Mouse (Mus musculus) neural tube, embryonic 15.5 days (tissue): ENCODE data around the gene Pkn2. TPM values are rescaled to one million over a fixed set of nuclear protein-coding genes. Genes with fewer than 3 reads are reported as not detected.
A peak's percentile ranks its signal among the peaks of the same experiment; 100 is the strongest.

ENCODE experiments used
- ATAC-seq: fragments of 200-750 bp; cut with Nextera tagmentation; 2 replicates; pipeline ENCODE4 v1.8.0; 2017; ENCODE audit warnings: mild to moderate bottlenecking, moderate TSS enrichment, moderate library complexity; ENCODE audit not compliant: low FRiP score
- H3K27ac ChIP-seq: fragments of 300-500 bp; sonication (generic); replicated peaks from 2 replicates; pipeline ENCODE4 v1.5.1; 2015; ENCODE audit warnings: mild to moderate bottlenecking, inconsistent platforms
- H3K27me3 ChIP-seq: fragments of 300-500 bp; sonication (generic); replicated peaks from 2 replicates; pipeline ENCODE4 v1.6.1; 2015; ENCODE audit warnings: inconsistent platforms
- H3K36me3 ChIP-seq: fragments of 300-500 bp; sonication (generic); 2 replicates; pipeline ENCODE4 v1.6.1; 2015; ENCODE audit warnings: inconsistent platforms
- H3K4me1 ChIP-seq: fragments of 300-500 bp; sonication (generic); 2 replicates; pipeline ENCODE4 v1.6.1; 2015; ENCODE audit warnings: inconsistent platforms
- H3K4me2 ChIP-seq: fragments of 300-500 bp; sonication (generic); 2 replicates; pipeline ENCODE4 v1.6.1; 2015; ENCODE audit warnings: inconsistent platforms, mild to moderate bottlenecking, moderate library complexity
- H3K4me3 ChIP-seq: fragments of 300-500 bp; sonication (generic); replicated peaks from 2 replicates; pipeline ENCODE4 v1.5.1; 2015; ENCODE audit warnings: mild to moderate bottlenecking, inconsistent platforms
- H3K9ac ChIP-seq: fragments of 300-500 bp; sonication (generic); replicated peaks from 2 replicates; pipeline ENCODE4 v1.6.1; 2015; ENCODE audit warnings: mild to moderate bottlenecking, inconsistent platforms
- H3K9me3 ChIP-seq: fragments of 300-500 bp; sonication (generic); replicated peaks from 2 replicates; pipeline ENCODE4 v1.6.1; 2016; ENCODE audit warnings: inconsistent platforms
- WGBS: fragments of 180-500 bp; shearing (Covaris S2); methylation state at CpG from one replicate; pipeline ENCODE4 v1.1.7; 2015; ENCODE audit warnings: mixed read lengths; 5-methylcytosine and 5-hydroxymethylcytosine counted together
- polyA plus RNA-seq: library from polyadenylated mRNA; unstranded; fragments of >200 nt; fragmentation: Nextera tagmentation; extraction: Ambion mirVana; gene quantifications from 2 replicates; pipeline ENCODE4 v1.2.1, GENCODE M21; 2015

Gene Pkn2
- polyA plus RNA-seq: 21.7 and 24.6 TPM in 2 replicates

DNA sequence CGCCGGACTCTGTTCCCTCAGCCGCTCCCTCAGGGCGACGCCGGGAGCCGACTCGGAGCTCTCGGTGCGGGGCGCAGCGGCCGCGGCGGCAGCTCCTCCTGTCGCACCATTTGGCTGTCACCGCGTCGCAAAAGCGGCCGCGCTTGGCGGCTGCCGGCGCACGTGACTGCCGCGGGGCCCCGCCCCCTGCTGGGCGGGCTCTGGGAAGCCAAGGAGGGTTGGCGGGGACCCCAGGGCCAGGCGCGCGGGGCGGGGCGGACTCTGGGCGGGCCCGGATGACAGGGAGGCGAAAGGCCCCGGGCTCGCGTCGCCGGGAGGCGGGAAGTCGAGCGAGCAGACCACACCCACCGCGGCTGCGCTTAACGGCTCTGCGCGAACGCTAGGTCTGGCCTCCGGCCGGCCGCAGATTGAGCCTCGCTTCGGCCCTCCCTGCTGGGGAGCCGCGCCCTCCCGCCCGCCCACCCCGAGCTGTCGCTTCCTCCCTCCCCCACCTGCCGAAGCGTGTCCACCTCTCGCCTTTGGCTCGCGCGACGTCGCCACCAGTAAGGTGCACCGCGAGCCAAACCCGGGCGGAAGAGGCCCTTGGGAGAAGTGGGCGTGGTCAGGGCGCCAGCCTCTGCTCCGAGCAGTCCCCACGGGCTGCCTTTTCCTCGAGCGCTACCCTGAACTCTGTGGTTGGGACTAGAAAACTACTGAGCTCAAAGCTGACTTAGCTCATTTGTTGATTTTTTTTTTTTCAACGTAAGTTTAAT, at the start of gene Pkn2:
Gene Pkn2 (minus strand): TSS at position 133 of the 752 bp plus-strand sequence.
- H3K27ac ChIP-seq: peak within 1 kb of the TSS; percentile 93
- no peaks in the 10 kb centered on the region for H3K36me3 ChIP-seq
- H3K9me3 ChIP-seq: no peaks in the 10 kb centered on the region
- WGBS: under 1% methylated on average over 72 of the region's 84 CpGs
- H3K4me1 ChIP-seq: peaks cover 8% of the 10 kb centered on the region
- peak within 1 kb of the TSS; percentile 60 for H3K4me2 ChIP-seq
- peak; percentile 99 for ATAC-seq
- peak within 1 kb of the TSS; percentile 94 for H3K4me3 ChIP-seq
- H3K9ac ChIP-seq: peak within 1 kb of the TSS; percentile 97
- H3K27me3 ChIP-seq: no peaks in the 10 kb centered on the region

DNA sequence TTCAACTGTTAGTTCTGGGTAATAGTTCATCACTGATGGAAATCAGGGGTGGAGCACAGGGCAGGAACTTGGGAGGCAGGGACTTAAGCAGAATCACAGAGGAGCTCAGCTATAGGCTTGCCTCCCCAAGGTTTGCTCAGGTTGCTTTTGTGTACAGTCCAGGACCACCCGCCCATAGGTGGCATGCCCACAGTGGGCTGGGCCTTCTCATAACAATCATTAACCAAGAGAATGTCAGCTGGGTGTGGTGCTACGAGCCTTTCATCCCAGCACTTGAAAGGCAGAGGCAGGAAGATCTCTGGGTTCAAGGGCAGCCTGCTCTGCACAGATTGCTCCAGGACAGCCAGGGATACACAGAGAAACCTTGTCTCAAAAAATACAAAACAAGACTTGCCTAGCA, 48.1 kb upstream of the Pkn2 start:
- H3K4me3 ChIP-seq: no peak overlapping the region
- 80% methylated on average over 2 of the region's 2 CpGs for WGBS
- no peak overlapping the region for H3K4me2 ChIP-seq
- H3K9ac ChIP-seq: no peak overlapping the region
- 0 out of 2 replicates have a peak, but pooled peaks cover 4% of the 10 kb centered on the region for H3K4me1 ChIP-seq
- H3K9me3 ChIP-seq: no peaks in the 10 kb centered on the region
- ATAC-seq: no peak
- H3K27ac ChIP-seq: no peak overlapping the region
- H3K36me3 ChIP-seq: no peaks in the 10 kb centered on the region
- no peaks in the 10 kb centered on the region for H3K27me3 ChIP-seq

DNA sequence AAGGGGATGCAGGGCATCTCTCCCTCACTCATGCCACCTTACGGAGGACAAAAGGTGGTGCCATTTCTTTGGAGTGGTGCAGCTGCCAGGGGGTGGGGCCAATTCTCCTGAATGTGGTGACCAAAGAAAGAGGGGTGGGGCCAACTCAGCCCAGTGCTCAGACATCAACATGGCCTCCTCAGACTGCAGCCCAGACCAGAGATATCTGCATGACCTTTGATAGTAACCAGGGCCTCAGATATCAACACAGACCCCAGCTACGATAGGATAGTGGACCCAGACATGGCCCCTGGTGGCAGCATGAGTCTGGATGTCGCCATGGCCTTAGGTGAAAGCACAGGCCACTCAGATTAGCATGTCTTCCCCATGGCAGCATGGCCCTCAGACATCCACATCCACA, 45.5 kb upstream of the Pkn2 start:
- Histone ChIP-seq H3K27ac (no peak overlapping the region), H3K4me2 (no peak overlapping the region), H3K9me3 (no peaks in the 10 kb centered on the region), H3K27me3 (no peaks in the 10 kb centered on the region), H3K36me3 (no peaks in the 10 kb centered on the region), H3K9ac (no peak overlapping the region), H3K4me1 (no peaks in the 10 kb centered on the region), H3K4me3 (no peak overlapping the region)
- 89% methylated on average over 3 of the region's 3 CpGs for WGBS
- ATAC-seq: no peak

DNA sequence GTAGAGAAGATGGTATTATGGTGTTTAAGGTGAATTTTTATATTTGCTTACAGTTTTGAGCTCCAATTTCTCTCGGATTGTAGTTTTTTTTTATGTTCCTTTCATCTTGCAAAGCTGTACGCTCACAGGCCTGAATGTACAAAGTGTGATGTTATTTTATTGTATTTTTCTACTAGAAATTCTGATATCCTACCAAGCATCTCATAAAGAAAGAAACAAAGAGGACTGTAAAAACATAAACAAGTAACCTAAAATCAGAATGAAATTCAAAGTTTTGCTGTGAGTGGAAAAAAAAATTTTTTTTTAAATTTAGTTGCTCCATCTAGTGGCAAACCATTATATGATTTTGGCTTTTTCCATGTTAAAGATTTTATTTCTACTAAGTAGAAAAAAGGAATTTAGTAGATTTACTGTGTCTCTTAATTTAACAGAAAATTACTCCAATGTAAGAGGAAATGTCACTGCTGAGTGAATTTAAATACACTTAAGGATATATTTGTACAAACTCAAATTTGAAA, 43.1 kb upstream of the Pkn2 start:
- 87% methylated on average over 2 of the region's 2 CpGs for WGBS
- Histone ChIP-seq H3K9ac (no peak overlapping the region), H3K27me3 (no peaks in the 10 kb centered on the region), H3K36me3 (no peaks in the 10 kb centered on the region), H3K9me3 (no peaks in the 10 kb centered on the region), H3K4me2 (no peak overlapping the region), H3K4me1 (no peaks in the 10 kb centered on the region), H3K27ac (no peak overlapping the region), H3K4me3 (no peak overlapping the region)
- no peak for ATAC-seq

DNA sequence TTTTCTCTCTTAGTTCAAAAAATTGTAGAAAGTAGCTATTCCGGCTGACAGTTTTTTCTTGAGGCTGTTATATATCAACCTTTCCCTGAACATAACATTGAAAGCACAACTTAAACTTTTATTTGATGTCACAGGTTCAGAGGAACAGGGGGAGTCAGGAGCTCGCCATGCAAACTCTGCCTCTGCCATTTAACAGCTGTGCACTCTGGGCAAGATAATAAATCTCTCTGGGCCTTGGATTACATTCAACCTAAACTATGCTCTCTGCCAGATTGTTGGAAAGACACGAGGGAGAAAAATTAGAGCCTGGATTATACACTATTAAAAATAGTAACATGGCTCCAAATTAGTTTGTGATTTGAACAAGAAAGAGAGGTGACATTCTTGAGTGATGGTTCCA, 37.3 kb upstream of the Pkn2 start:
- no peak overlapping the region for H3K4me2 ChIP-seq
- no peak overlapping the region for H3K27ac ChIP-seq
- H3K27me3 ChIP-seq: no peaks in the 10 kb centered on the region
- no peaks in the 10 kb centered on the region for H3K4me1 ChIP-seq
- H3K36me3 ChIP-seq: no peaks in the 10 kb centered on the region
- WGBS: 42% methylated on average over 3 of the region's 3 CpGs
- no peaks in the 10 kb centered on the region for H3K9me3 ChIP-seq
- no peak overlapping the region for H3K4me3 ChIP-seq
- ATAC-seq: no peak
- no peak overlapping the region for H3K9ac ChIP-seq

DNA sequence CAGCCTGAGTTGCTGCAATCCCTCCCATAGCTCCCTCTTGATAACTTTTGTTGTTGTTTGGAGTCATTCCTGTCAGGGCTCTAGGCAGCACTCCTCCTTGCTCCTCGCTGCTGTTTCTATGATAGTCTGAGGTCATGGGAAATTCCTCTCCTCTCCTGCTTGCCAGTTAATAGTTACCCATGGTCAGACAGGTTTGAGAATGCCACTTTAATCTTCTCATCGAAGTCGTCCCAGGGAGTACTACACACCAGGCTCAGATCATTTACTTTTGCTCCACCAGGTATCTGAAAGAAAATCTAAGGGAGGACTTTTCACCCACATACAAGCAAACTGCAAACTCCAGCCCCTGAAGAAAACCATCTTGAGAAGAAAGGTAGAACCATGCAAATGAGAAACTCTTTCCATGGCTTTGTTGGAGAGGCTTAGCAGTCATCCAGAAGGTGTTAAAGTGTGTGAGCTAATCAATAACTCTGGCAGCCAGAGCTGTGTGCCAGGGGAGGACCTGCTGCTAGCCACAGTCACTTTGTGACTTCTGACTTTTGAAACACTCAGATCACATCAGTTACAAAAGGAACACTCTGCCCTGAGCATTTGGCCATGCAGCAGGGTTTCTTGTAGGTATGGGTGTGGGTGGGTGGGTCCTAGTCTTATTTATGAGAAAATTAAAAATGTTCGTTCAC, 36.1 kb upstream of the Pkn2 start:
- no peak for ATAC-seq
- no peaks in the 10 kb centered on the region for H3K36me3 ChIP-seq
- H3K9me3 ChIP-seq: no peaks in the 10 kb centered on the region
- no peak overlapping the region for H3K4me2 ChIP-seq
- H3K27me3 ChIP-seq: no peaks in the 10 kb centered on the region
- no peak overlapping the region for H3K27ac ChIP-seq
- no peak overlapping the region for H3K9ac ChIP-seq
- H3K4me1 ChIP-seq: no peaks in the 10 kb centered on the region
- H3K4me3 ChIP-seq: no peak overlapping the region
- 81% methylated on average over 4 of the region's 4 CpGs for WGBS

DNA sequence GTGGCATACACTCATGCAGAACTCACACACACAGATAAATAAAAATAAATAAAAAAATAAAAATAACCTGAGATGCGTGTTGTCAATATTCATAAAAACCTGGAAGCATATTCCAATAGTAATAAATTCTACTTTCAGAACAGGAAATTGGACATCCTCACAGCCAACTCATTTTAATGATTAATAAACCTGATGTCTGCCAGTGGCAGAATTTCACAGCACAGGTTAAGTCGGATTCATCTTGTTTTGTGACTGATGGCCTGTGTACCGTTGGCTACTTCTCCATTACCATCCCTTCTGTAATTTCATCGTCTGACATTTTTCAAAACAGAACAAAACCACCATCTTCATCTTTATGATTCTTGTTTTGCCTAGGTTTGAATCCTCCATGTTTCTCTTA, 35.4 kb upstream of the Pkn2 start:
- H3K4me1 ChIP-seq: no peaks in the 10 kb centered on the region
- no peak overlapping the region for H3K4me3 ChIP-seq
- no peak overlapping the region for H3K9ac ChIP-seq
- H3K36me3 ChIP-seq: no peaks in the 10 kb centered on the region
- no peaks in the 10 kb centered on the region for H3K9me3 ChIP-seq
- H3K4me2 ChIP-seq: no peak overlapping the region
- ATAC-seq: no peak
- H3K27me3 ChIP-seq: no peaks in the 10 kb centered on the region
- WGBS: 87% methylated on average over 4 of the region's 4 CpGs
- no peak overlapping the region for H3K27ac ChIP-seq

DNA sequence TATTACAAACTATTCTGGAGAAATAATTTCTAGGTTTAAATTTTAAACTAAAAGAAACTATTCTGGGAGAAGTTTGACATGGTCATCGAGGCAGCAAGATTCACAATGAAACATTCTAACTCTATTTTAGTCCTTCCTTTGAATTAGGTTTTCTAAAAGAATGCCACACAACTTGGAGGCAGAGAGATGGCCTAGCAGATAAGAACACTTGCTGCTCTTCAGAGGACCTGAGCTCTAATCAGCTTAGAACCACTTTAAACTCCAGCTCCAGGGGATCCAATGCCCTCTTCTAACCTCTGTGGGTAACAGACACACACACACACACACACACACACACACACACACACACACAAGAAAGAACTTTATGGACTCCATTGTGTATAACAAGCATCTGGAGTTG, 31.5 kb upstream of the Pkn2 start:
- H3K4me3 ChIP-seq: no peak overlapping the region
- no peaks in the 10 kb centered on the region for H3K36me3 ChIP-seq
- H3K4me2 ChIP-seq: no peak overlapping the region
- WGBS: 80% methylated on average over 1 of the region's 1 CpGs
- no peak overlapping the region for H3K27ac ChIP-seq
- H3K9ac ChIP-seq: no peak overlapping the region
- ATAC-seq: no peak
- no peaks in the 10 kb centered on the region for H3K9me3 ChIP-seq
- no peaks in the 10 kb centered on the region for H3K4me1 ChIP-seq
- H3K27me3 ChIP-seq: no peaks in the 10 kb centered on the region

DNA sequence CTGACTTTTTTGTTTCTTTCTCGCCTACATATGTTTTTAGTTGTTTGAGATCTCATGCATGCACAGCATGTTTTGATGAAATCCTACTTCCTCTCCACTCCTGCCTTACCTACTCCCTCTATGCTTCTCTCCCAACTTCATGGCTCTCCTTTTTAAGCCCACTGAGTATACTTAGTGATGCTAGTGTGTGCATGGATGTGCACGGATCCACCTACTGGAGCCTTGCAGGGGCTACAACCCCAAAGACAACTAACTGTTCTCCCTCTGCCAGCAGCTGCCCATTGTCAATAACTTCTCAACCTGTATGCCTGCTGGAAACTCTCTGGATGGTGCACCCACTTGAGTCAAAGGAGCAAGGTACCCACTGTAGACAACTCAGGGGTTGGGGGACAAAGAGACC, 17.9 kb upstream of the Pkn2 start:
- no peaks in the 10 kb centered on the region for H3K36me3 ChIP-seq
- ATAC-seq: no peak
- WGBS: 93% methylated on average over 2 of the region's 2 CpGs
- no peak overlapping the region for H3K4me2 ChIP-seq
- H3K9me3 ChIP-seq: no peaks in the 10 kb centered on the region
- H3K4me1 ChIP-seq: no peaks in the 10 kb centered on the region
- H3K27ac ChIP-seq: no peak overlapping the region
- no peaks in the 10 kb centered on the region for H3K27me3 ChIP-seq
- no peak overlapping the region for H3K9ac ChIP-seq
- H3K4me3 ChIP-seq: no peak overlapping the region

DNA sequence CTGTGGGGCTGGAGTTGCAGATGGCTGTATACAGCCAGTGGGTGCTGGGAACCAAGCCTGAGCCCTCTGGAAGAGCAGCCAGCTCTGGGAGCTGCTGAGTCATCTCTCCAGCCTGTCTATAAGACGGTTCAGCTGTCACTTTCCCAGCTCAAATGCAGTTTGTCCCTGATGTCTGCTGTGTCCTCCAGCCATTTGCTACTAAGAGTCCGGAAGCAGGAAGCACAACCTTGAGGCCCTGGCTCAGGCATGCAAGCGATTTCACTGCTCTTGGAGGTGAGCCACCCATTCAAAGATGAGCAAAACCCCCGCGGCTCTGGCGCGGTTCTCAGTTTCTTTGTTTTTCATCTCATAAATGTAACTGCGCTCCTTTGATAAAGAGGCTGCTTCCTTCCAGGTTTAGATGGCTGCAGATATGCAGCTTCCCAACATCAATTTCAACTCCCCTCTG, 17.2 kb upstream of the Pkn2 start:
- Histone ChIP-seq H3K27ac (no peak overlapping the region), H3K4me2 (no peak overlapping the region), H3K4me1 (no peaks in the 10 kb centered on the region), H3K9me3 (no peaks in the 10 kb centered on the region), H3K9ac (no peak overlapping the region), H3K36me3 (no peaks in the 10 kb centered on the region), H3K4me3 (no peak overlapping the region), H3K27me3 (no peaks in the 10 kb centered on the region)
- WGBS: 86% methylated on average over 8 of the region's 8 CpGs
- no peak for ATAC-seq

DNA sequence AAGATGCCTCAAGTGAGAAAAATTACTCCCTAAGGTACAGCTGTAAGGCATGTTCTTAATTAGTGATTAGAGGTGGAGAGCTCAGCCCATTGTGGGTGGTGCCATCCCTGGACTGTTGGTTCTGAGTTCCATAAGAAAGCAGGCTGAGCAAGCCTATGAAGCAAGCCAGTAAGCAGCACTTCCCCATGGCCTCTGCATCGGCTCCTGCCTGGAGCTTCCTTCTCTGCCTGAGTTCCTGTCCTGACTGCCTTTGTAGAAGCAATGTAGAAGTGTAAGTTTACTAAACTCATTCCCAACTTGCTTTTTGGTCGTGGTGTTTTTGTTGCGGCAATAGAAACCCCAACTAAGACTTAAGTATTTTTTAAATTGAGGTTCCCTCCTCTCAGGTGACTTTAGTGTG, 8.6 kb upstream of the Pkn2 start:
- no peak for ATAC-seq
- WGBS: 88% methylated on average over 3 of the region's 3 CpGs

DNA sequence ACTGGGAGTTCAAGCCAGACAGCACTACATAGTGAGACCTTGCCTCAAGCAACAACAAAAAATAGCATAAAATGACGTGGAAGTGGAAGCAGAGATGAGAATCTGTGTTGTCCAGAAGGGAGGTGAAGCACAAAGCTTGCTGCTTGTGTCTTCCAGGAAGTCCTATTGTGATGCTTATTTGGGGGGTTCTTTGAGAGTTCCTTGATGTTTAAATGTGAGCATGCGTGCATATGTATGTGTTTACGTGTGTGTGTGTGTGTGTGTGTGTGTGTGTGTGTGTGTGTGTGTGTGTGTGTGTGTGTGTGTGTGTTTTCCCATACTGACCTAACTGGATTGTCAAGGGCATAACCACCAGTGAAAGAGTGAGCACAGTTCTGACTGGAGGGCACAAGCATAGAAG, 5.2 kb upstream of the Pkn2 start:
- H3K4me2 ChIP-seq: no peak overlapping the region
- H3K9ac ChIP-seq: no peak overlapping the region
- WGBS: 90% methylated on average over 3 of the region's 3 CpGs

More for the DNA sequence above, 8.6 kb upstream of the Pkn2 start:
- Histone ChIP-seq H3K9ac (no peak overlapping the region), H3K4me1 (no peaks in the 10 kb centered on the region), H3K4me2 (no peak overlapping the region), H3K36me3 (no peaks in the 10 kb centered on the region), H3K27ac (no peak overlapping the region), H3K4me3 (no peak overlapping the region), H3K27me3 (no peaks in the 10 kb centered on the region), H3K9me3 (no peaks in the 10 kb centered on the region)

More for the DNA sequence above, 5.2 kb upstream of the Pkn2 start:
- no peak overlapping the region for H3K4me3 ChIP-seq
- H3K9me3 ChIP-seq: no peaks in the 10 kb centered on the region
- H3K4me1 ChIP-seq: peaks cover 6% of the 10 kb centered on the region
- no peaks in the 10 kb centered on the region for H3K36me3 ChIP-seq
- ATAC-seq: no peak
- H3K27ac ChIP-seq: no peak overlapping the region
- no peaks in the 10 kb centered on the region for H3K27me3 ChIP-seq
